Mouse (Mus musculus): ENCODE measurements around the gene Abcg4.

GRCm38 (mm10) chr9:44240399-44240798 lies 48.0 kb downstream of the Abcg4 start, which contains the start of gene Ccdc153:
- TF ChIP-seq EP300 (IDR thresholded peaks at IDR 0.05; ENCODE audit: low read depth in 1 of 2, low read length in 2 of 2) (no peak), USF2 (IDR thresholded peaks at IDR 0.05; ENCODE audit: borderline replicate concordance in 1 of 2, insufficient read depth in 1 of 2, low read depth in 1 of 2, low read length in 2 of 2) (no peak)

All from MEL (cell line).